Mouse (Mus musculus): Measurements from ENCODE around the gene Arhgap8. TPM values are rescaled to one million over a fixed set of nuclear protein-coding genes. Genes with fewer than 3 reads are reported as not detected.
A peak's percentile ranks its signal among the peaks of the same experiment; 100 is the strongest.
"Not testable (repeated sequence)": the region's sequence is repeated elsewhere in the genome, so short reads cannot be mapped to it uniquely, and the experiment has no call there.

The Arhgap8 gene
- total RNA-seq, 4 experiments from 2014 or later = 0.83 to 1.3 (median 1.0) TPM

GRCm38 (mm10) chr15:84732425-84732749 is 12.5 kb downstream of the Arhgap8 start:
- no peak for DNase-seq (ENCODE audit: low spot score)

- DNase-seq (ENCODE audit: low spot score) = no peak
Observed at GRCm38 (mm10) chr15:84736346-84736993, 16.6 kb downstream of the Arhgap8 start.

GRCm38 (mm10) chr15:84736994-84737346 is 17.1 kb downstream of the Arhgap8 start:
- no peak for DNase-seq (ENCODE audit: low spot score)

- no peak for DNase-seq (ENCODE audit: low spot score)
Observed at GRCm38 (mm10) chr15:84738246-84738645, 18.4 kb downstream of the Arhgap8 start.

GRCm38 (mm10) chr15:84741573-84741972 is 21.7 kb downstream of the Arhgap8 start:
- no peak for DNase-seq (ENCODE audit: low spot score)

- no peak for DNase-seq (ENCODE audit: low spot score)
Observed at GRCm38 (mm10) chr15:84743347-84743746, 23.5 kb downstream of the Arhgap8 start.

- no peak for DNase-seq (ENCODE audit: low spot score)
Observed at GRCm38 (mm10) chr15:84744308-84744707, 24.5 kb downstream of the Arhgap8 start.

- no peak for DNase-seq (ENCODE audit: low spot score)
Observed at GRCm38 (mm10) chr15:84745831-84746230, 26.0 kb downstream of the Arhgap8 start.

GRCm38 (mm10) chr15:84754987-84755386 is 35.1 kb downstream of the Arhgap8 start:
- DNase-seq (ENCODE audit: low spot score) = peak; percentile 78

GRCm38 (mm10) chr15:84756426-84756825 is 36.6 kb downstream of the Arhgap8 start:
- no peak for DNase-seq (ENCODE audit: low spot score)

- no peak for DNase-seq (ENCODE audit: low spot score)
Observed at GRCm38 (mm10) chr15:84758493-84758892, 38.6 kb downstream of the Arhgap8 start.

GRCm38 (mm10) chr15:84762712-84763422 is 43.0 kb downstream of the Arhgap8 start:
- DNase-seq (ENCODE audit: low spot score) = no peak

GRCm38 (mm10) chr15:84763423-84763812 is 43.6 kb downstream of the Arhgap8 start:
- no peak for DNase-seq (ENCODE audit: low spot score)

GRCm38 (mm10) chr15:84766621-84767020 is 46.8 kb downstream of the Arhgap8 start:
- no peak for DNase-seq (ENCODE audit: low spot score)

- not testable (repeated sequence) for DNase-seq (ENCODE audit: low spot score)
Observed at GRCm38 (mm10) chr15:84768531-84768930, 48.7 kb downstream of the Arhgap8 start.

GRCm38 (mm10) chr15:84769641-84770341 is 49.9 kb downstream of the Arhgap8 start:
- peak; percentile 25 for DNase-seq (ENCODE audit: low spot score)

- DNase-seq (ENCODE audit: low spot score) = no peak
Observed at GRCm38 (mm10) chr15:84772191-84773111, 52.6 kb downstream of the Arhgap8 start.

- DNase-seq (ENCODE audit: low spot score) = no peak
Observed at GRCm38 (mm10) chr15:84775421-84776174, 55.7 kb downstream of the Arhgap8 start.

GRCm38 (mm10) chr15:84778587-84778986 is 58.7 kb downstream of the Arhgap8 start:
- no peak for DNase-seq (ENCODE audit: low spot score)

GRCm38 (mm10) chr15:84784812-84785211 is 65.0 kb downstream of the Arhgap8 start:
- no peak for DNase-seq (ENCODE audit: low spot score)

- DNase-seq (ENCODE audit: low spot score) = no peak
Observed at GRCm38 (mm10) chr15:84787161-84787560, 67.3 kb downstream of the Arhgap8 start.
